Mouse (Mus musculus): ENCODE measurements around the gene Cpd.
A peak's percentile ranks its signal among the peaks of the same experiment; 100 is the strongest.

Cpd gene

GRCm38 (mm10) chr11:76791331-76791730, 55.5 kb downstream of the Cpd start:
- DNase-seq (ENCODE audit: low spot score in 2 of 2), result no peak

GRCm38 (mm10) chr11:76789252-76789651, 57.6 kb downstream of the Cpd start:
- no peak for DNase-seq (ENCODE audit: low spot score in 2 of 2)

GRCm38 (mm10) chr11:76775533-76775932, 71.3 kb downstream of the Cpd start:
- no peak for DNase-seq (ENCODE audit: low spot score in 2 of 2)

GRCm38 (mm10) chr11:76773811-76774210, 73.0 kb downstream of the Cpd start:
- no peak for DNase-seq (ENCODE audit: low spot score in 2 of 2)

GRCm38 (mm10) chr11:76770566-76770965, 76.3 kb downstream of the Cpd start:
- no peak for DNase-seq (ENCODE audit: low spot score in 2 of 2)

GRCm38 (mm10) chr11:76763741-76764122, 83.1 kb downstream of the Cpd start:
- DNase-seq (ENCODE audit: low spot score in 2 of 2), result no peak

- peak; percentile 79 to 88 for DNase-seq (ENCODE audit: low spot score in 2 of 2)
Measured at GRCm38 (mm10) chr11:76763053-76763740, 83.6 kb downstream of the Cpd start, which contains the start of gene Gosr1. Gene Gosr1, minus strand, starts transcription at chr11:76763579.

GRCm38 (mm10) chr11:76752276-76752675, 94.5 kb downstream of the Cpd start:
- DNase-seq (ENCODE audit: low spot score in 2 of 2), result no peak

GRCm38 (mm10) chr11:76748819-76749218, 98.0 kb downstream of the Cpd start:
- no peak for DNase-seq (ENCODE audit: low spot score in 2 of 2)

- DNase-seq (ENCODE audit: low spot score in 2 of 2), result no peak
Measured at GRCm38 (mm10) chr11:76745921-76746320, 100.9 kb downstream of the Cpd start.

- DNase-seq (ENCODE audit: low spot score in 2 of 2), result no peak
Measured at GRCm38 (mm10) chr11:76744550-76744949, 102.3 kb downstream of the Cpd start.

GRCm38 (mm10) chr11:76742511-76742910, 104.3 kb downstream of the Cpd start:
- DNase-seq (ENCODE audit: low spot score in 2 of 2), result no peak

- DNase-seq (ENCODE audit: low spot score in 2 of 2), result no peak
Measured at GRCm38 (mm10) chr11:76739125-76739524, 107.7 kb downstream of the Cpd start.

GRCm38 (mm10) chr11:76735753-76736324, 111.0 kb downstream of the Cpd start:
- no peak for DNase-seq (ENCODE audit: low spot score in 2 of 2)

- no peak for DNase-seq (ENCODE audit: low spot score in 2 of 2)
Measured at GRCm38 (mm10) chr11:76734560-76734959, 112.3 kb downstream of the Cpd start.

GRCm38 (mm10) chr11:76730650-76731049, 116.2 kb downstream of the Cpd start:
- DNase-seq (ENCODE audit: low spot score in 2 of 2), result no peak
